Mouse (Mus musculus): Measurements from ENCODE around the gene Asic2.
"Not testable (repeated sequence)": the region's sequence is repeated elsewhere in the genome, so short reads cannot be mapped to it uniquely, and the experiment has no call there.

The Asic2 gene

DNA sequence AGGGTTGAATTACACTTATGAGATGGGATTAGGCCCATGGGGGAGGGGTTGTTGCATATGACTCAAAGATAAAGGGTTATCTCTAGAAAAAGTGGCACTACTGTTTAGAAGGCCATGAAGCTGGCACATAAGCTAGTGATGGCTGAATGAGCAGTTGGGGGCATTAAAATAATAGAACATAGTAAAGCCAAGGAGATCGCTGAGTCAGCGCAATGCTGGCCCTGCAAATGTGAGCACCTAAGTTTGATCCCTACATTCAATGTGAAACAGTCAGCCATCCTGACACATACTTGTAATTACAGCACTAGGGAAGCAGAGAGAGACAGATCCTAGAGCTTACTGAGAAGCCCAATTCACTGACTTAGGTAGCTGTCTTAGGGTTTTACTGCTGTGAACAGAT, 562.3 kb downstream of the Asic2 start:
- DNase-seq: no peak

GRCm38 (mm10) chr11:81402263-81402662, 566.0 kb downstream of the Asic2 start:
- DNase-seq: no peak

DNA sequence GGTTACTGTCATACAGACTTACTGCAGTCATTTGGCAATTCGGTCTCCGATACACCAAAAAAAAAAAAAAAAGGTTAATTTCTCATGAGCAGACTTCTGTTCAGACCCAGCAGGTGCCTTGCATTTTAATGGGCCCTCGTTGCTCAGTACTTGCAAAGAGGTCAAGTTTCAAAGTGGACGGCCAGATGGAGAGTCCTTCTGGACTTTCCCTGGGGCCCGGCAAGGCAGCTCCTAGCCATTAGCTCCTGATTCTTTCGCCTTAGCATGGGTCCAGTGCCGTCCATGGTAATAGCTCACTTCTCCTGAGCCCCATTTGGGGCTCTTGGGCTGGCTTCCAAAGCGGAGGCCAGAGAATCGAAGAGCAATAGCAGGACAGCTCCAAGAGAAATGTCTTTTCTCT, 575.4 kb downstream of the Asic2 start:
- no peak for DNase-seq

DNA sequence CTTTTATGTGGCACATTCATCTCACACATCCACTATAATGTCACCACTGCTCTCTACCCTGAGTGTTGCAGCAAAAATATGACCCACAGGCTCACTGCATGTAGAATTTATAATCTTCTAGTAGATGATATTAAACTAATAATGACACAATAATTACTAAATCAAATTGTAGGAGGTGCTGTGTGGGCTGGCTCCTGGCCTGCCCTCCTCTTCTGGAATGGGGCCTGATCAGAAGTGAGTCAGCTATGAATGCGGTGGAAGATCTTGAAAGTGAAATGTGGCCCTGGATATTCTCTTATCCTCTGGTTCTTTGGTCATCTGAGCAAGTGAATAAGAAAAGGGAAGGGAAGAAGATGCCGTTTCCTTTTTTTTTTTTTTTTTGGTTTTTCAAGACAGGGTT, 582.1 kb downstream of the Asic2 start:
- DNase-seq: no peak

- no peak for DNase-seq
Observed at GRCm38 (mm10) chr11:81385547-81385946, 582.7 kb downstream of the Asic2 start.

DNA sequence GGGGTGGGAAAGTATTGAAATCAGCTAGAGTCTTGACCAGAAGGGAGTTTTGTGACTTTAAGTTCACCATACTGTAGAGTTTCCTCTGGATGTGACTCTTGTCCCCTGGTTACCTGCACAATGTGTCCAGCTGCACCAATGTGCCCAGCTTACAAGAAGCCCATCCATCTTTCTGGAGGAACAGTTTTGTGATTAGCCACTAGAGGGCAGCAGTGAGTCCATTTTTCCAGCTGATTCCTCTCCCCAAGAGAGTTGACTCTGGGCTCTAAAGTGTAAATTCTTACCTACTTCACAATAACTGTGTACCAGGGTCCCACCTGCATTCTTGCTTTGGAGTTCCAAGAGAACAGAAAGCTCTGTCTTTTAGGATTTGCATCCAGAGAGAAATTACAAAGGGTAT, 593.4 kb downstream of the Asic2 start:
- DNase-seq: peak in 1 of 2 experiments; percentile 2

DNA sequence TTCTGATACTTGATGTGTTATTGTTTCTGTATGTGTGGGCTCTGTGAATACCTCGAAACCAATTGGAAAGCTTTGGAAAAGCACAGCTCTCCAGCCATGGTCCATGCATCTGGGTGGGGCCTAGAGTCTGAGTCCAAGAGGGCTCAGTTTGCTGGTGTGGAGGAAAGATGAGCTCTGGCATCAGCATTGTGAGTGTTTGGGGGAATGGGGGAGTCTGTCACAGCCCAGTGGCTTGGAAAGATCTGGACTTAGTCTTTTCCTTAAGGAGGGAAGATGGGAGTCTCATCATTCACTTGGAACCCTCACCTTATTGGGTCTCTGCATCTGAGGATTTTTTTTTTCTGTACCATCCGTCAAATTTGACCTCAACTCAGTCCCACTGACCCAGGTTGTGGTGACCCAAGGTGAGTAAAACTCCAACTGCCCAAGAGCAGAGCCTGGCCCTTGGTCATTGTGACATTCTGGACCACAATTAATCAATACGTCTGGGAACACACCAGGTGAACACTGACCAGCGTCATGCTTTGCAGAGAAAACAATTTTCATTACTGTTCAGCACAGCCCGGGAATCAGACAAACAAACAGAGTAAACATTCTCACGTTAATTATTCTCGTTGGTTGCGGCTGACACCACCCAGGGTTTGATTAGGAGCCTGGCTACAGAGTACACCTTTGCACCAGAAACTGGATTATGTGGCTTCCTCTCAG, 594.1 kb downstream of the Asic2 start:
- no peak for DNase-seq

- no peak for DNase-seq
Observed at GRCm38 (mm10) chr11:81371545-81371944, 596.7 kb downstream of the Asic2 start.

- DNase-seq: no peak
Observed at GRCm38 (mm10) chr11:81370426-81370810, 597.8 kb downstream of the Asic2 start.

DNA sequence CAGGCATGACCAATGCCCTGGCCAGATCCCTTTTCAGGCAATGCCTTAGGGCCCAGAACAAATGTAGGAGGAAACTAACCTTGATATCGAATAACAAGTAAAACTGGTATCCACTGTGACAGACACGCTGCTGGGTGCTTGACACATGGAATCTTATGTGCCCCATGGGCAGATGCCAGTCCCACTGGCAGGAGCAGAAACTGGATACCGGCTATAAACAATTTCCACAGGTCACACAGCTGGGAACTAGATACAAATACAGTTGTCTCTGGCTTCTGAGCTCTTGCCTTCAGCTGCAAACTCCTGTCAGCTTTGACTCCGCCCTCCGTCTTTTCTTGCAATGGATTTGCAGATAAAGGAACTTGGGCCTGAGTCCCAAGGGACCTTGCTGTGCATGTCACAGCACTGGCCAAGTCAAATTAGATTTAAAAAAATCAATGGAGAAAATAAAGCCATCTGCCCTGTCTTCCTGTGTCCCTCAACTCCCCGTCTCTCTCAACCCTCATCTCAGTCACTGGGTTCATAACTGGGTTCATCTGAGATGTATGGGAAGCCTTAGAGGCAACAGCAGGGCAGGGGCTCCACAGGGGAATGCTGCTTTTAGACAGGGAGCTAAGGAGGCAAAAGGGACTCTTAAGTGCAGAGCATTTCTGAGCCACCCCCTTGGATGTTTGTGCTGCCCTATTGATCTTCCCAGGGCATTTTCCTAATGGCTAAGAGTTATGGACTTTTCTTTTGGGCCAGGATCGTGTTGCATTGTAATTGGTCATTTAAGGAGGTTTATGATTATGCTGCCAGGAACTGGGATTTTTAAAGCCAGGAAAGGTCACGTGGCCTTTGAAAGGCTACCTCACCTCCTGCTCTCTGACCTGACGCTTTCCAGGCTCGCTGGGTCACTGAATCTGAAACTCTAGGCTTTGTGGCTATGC, 598.5 kb downstream of the Asic2 start:
- DNase-seq: no peak

DNA sequence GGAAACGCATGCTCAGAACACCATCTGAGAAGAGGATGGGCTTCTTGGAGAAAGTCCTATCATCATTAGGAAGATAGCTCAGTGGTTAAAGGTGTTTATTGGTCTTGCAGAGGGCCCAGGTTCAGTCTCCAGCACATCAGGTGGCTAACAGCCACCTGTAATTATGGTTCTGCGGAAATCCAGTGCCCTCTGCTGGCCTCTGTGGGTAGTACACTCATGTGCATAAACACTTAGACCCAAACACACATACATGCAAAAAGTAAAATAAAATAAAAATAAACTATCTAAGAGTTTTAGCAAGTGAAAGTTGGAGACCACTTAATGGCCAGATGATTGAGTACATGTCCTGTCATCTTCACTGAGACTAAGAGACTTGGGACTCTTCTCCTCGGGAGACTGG, 603.8 kb downstream of the Asic2 start:
- DNase-seq: no peak

- no peak for DNase-seq
Observed at GRCm38 (mm10) chr11:81362461-81362860, 605.8 kb downstream of the Asic2 start.

- no peak for DNase-seq
Observed at GRCm38 (mm10) chr11:81361040-81361439, 607.2 kb downstream of the Asic2 start.

- not testable (repeated sequence) for DNase-seq
Observed at GRCm38 (mm10) chr11:81350498-81350897, 617.8 kb downstream of the Asic2 start.

DNA sequence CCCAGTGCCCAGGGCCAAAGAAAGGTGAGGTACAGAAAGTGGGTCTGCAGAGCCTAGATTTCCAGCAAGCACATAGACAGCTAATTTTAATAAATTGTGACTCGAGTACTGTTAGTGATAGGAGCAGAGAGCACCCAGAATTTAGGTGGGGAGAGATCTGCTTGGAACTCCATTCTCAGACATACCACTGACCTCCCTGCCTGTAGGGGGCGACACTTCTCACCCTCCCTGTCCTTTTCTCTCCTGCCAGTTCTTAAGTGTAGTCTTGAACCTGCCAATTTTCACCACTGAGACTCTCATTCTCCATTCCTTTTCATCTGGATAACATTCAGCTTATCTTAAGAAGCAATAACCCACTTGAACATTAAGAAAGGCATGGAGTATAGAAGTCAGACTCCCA, 636.3 kb downstream of the Asic2 start:
- DNase-seq: no peak

GRCm38 (mm10) chr11:81330982-81331381, 637.3 kb downstream of the Asic2 start:
- no peak for DNase-seq

GRCm38 (mm10) chr11:81328088-81328487, 640.2 kb downstream of the Asic2 start:
- DNase-seq: no peak

GRCm38 (mm10) chr11:81323146-81323545, 645.1 kb downstream of the Asic2 start:
- DNase-seq: no peak

DNA sequence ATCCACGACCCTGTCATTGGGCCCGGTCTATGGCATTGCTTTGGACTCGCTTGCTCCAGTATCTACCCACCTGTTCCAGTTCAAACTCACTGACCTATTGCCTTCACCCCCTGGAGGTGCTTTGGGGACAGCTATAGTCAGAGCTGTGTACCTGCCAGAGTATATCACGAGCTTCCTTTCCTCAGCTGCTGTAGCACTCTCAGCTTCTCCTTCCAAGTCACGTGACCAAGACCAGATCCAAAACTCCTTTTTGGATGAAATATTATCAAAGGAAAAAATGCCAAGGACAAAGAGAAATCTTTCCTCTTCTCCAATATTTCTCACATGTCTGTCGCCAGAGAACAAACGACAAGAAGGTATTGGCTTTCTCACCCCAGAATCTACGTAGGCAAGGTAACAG, 645.8 kb downstream of the Asic2 start:
- no peak for DNase-seq

GRCm38 (mm10) chr11:81290041-81290440, 678.2 kb downstream of the Asic2 start:
- no peak for DNase-seq

DNA sequence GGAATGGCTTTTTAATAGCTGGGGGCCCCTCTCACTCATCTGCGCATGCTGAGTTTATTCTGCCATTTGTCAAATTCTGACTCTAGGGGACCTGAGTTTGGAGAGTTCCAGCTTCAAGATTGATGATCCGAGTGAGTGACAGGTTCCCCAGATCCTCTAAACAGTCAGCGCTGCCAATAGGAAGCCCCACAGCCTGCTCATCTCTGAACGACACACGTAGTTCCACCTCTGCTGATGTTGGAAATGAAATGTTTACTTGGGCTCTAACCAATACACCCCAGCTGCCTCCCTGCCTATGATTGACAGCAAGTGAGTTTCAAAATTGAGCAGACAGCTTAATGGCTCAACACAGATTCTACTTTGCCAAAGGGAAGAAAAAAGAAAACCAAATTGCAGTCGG, 685.1 kb downstream of the Asic2 start:
- DNase-seq: no peak

GRCm38 (mm10) chr11:81280070-81280469, 688.2 kb downstream of the Asic2 start:
- DNase-seq: no peak

GRCm38 (mm10) chr11:81277406-81277805, 690.9 kb downstream of the Asic2 start:
- DNase-seq: no peak
